Mouse (Mus musculus): ENCODE results near the gene Ptgfrn. TPM values are rescaled to one million over a fixed set of nuclear protein-coding genes. Genes with fewer than 3 reads are reported as not detected.

Ptgfrn gene
- total and polyA plus RNA-seq, 3 experiments, result not detected

- Histone ChIP-seq H3K9me3 (replicated peaks; ENCODE audit: insufficient read depth, low read length) (no peaks in the 10 kb centered on the region), H3K4me1 (ENCODE audit: control insufficient read depth in 1 of 2, insufficient read depth in 2 of 2, low read length in 2 of 2) (no peaks in the 10 kb centered on the region), H3K4me3 (ENCODE audit: control insufficient read depth in 1 of 2, insufficient read depth in 1 of 2, low read depth in 2 of 2, low read length in 2 of 2) (no peak overlapping the region), H3K9ac (ENCODE audit: control insufficient read depth, low read depth, low read length, poor library complexity, severe bottlenecking) (no peak overlapping the region), H3K79me2 (ENCODE audit: control insufficient read depth, insufficient read depth, low read length, poor library complexity) (no peaks in the 10 kb centered on the region), H3K27ac (ENCODE audit: control insufficient read depth, low read depth, low read length) (no peak overlapping the region), H3K27me3 (ENCODE audit: control insufficient read depth in 1 of 2, insufficient read depth in 2 of 2, low read length in 2 of 2) (no peaks in the 10 kb centered on the region), H3K36me3 (ENCODE audit: control insufficient read depth in 1 of 2, insufficient read depth in 2 of 2, low read length in 2 of 2) (no peaks in the 10 kb centered on the region)
- TF ChIP-seq USF2 (IDR thresholded peaks at IDR 0.05; ENCODE audit: borderline replicate concordance in 1 of 2, insufficient read depth in 1 of 2, low read depth in 1 of 2, low read length in 2 of 2) (no peak), MYC (IDR thresholded peaks at IDR 0.05; ENCODE audit: low read depth, low read length) (no peak), ZMIZ1 (IDR thresholded peaks at IDR 0.05; ENCODE audit: low read depth, low read length) (no peak), NELFE (IDR thresholded peaks at IDR 0.05; ENCODE audit: low read depth, low read length) (no peak), CHD2 (IDR thresholded peaks at IDR 0.05; ENCODE audit: low read length) (no peak), UBTF (IDR thresholded peaks at IDR 0.05; ENCODE audit: borderline replicate concordance, insufficient read depth, low read depth, low read length) (no peak), E2F4 (IDR thresholded peaks at IDR 0.05; ENCODE audit: borderline replicate concordance, low read depth, low read length) (no peak), MAZ (IDR thresholded peaks at IDR 0.05; ENCODE audit: low read depth, low read length) (no peak), GATA1 (IDR thresholded peaks at IDR 0.05; ENCODE audit: low read depth, low read length) (no peak), MXI1 (IDR thresholded peaks at IDR 0.05; ENCODE audit: low read depth, low read length) (no peak), GABPA (IDR thresholded peaks at IDR 0.05; ENCODE audit: low read depth, low read length) (no peak), TCF12 (IDR thresholded peaks at IDR 0.05; ENCODE audit: low read depth, low read length) (no peak), TAL1 (IDR thresholded peaks at IDR 0.05; ENCODE audit: low read length) (no peak), MEF2A (IDR thresholded peaks at IDR 0.05; ENCODE audit: extremely low read depth, insufficient replicate concordance, low read depth, low read length, poor library complexity, severe bottlenecking) (no peak), ZC3H11A (IDR thresholded peaks at IDR 0.05; ENCODE audit: low read depth, low read length) (no peak), MAX (IDR thresholded peaks at IDR 0.05; ENCODE audit: low read length) (no peak), CTCF (IDR thresholded peaks at IDR 0.05 in 2 of 3, conservative IDR thresholded peaks at IDR 0.05 in 1 of 3; ENCODE audit: control insufficient read depth in 1 of 3, insufficient read depth in 1 of 3, low read depth in 2 of 3, low read length in 3 of 3, poor library complexity in 1 of 3, severe bottlenecking in 1 of 3) (no peak), POLR2AphosphoS2 (IDR thresholded peaks at IDR 0.05; ENCODE audit: low read length) (no peak), SIN3A (IDR thresholded peaks at IDR 0.05; ENCODE audit: low read length) (no peak)
- DNase-seq (ENCODE audit: low read depth, low spot score), result no peak
Measured at GRCm38 (mm10) chr3:101061865-101062585, 48.1 kb downstream of the Ptgfrn start.

- no peaks in the 10 kb centered on the region for H3K27me3 ChIP-seq (ENCODE audit: control insufficient read depth in 1 of 2, insufficient read depth in 2 of 2, low read length in 2 of 2)
- no peaks in the 10 kb centered on the region for H3K4me1 ChIP-seq (ENCODE audit: control insufficient read depth in 1 of 2, insufficient read depth in 2 of 2, low read length in 2 of 2)
- TF ChIP-seq SMC3 (IDR thresholded peaks at IDR 0.05; ENCODE audit: low read depth, low read length) (no peak), MYC (IDR thresholded peaks at IDR 0.05; ENCODE audit: low read depth, low read length) (no peak), POLR2AphosphoS5 (IDR thresholded peaks at IDR 0.05; ENCODE audit: borderline replicate concordance, low read depth, low read length) (no peak), TCF12 (IDR thresholded peaks at IDR 0.05; ENCODE audit: low read depth, low read length) (no peak), POLR2AphosphoS2 (IDR thresholded peaks at IDR 0.05; ENCODE audit: low read length) (no peak), BHLHE40 (IDR thresholded peaks at IDR 0.05; ENCODE audit: borderline replicate concordance, low read depth, low read length) (no peak), CHD1 (IDR thresholded peaks at IDR 0.05; ENCODE audit: low read depth, low read length) (no peak), KAT2A (conservative IDR thresholded peaks at IDR 0.05; ENCODE audit: low read depth, low read length) (no peak), MYB (IDR thresholded peaks at IDR 0.05; ENCODE audit: low read depth, low read length) (no peak), CTCF (IDR thresholded peaks at IDR 0.05 in 2 of 3, conservative IDR thresholded peaks at IDR 0.05 in 1 of 3; ENCODE audit: control insufficient read depth in 1 of 3, insufficient read depth in 1 of 3, low read depth in 2 of 3, low read length in 3 of 3, poor library complexity in 1 of 3, severe bottlenecking in 1 of 3) (no peak), TBP (IDR thresholded peaks at IDR 0.05; ENCODE audit: low read depth, low read length) (no peak), USF2 (IDR thresholded peaks at IDR 0.05; ENCODE audit: borderline replicate concordance in 1 of 2, insufficient read depth in 1 of 2, low read depth in 1 of 2, low read length in 2 of 2) (no peak), NELFE (IDR thresholded peaks at IDR 0.05; ENCODE audit: low read depth, low read length) (no peak), ZKSCAN1 (IDR thresholded peaks at IDR 0.05; ENCODE audit: low read depth, low read length) (no peak), ELF1 (IDR thresholded peaks at IDR 0.05; ENCODE audit: low read depth, low read length) (no peak)
- no peaks in the 10 kb centered on the region for H3K9me3 ChIP-seq (replicated peaks; ENCODE audit: insufficient read depth, low read length)
- H3K4me3 ChIP-seq (ENCODE audit: control insufficient read depth in 1 of 2, insufficient read depth in 1 of 2, low read depth in 2 of 2, low read length in 2 of 2), result no peak overlapping the region
- H3K9ac ChIP-seq (ENCODE audit: control insufficient read depth, low read depth, low read length, poor library complexity, severe bottlenecking), result no peak overlapping the region
- H3K27ac ChIP-seq (ENCODE audit: control insufficient read depth, low read depth, low read length), result no peak overlapping the region
- no peaks in the 10 kb centered on the region for H3K79me2 ChIP-seq (ENCODE audit: control insufficient read depth, insufficient read depth, low read length, poor library complexity)
- no peak for DNase-seq (ENCODE audit: low read depth, low spot score)
- H3K36me3 ChIP-seq (ENCODE audit: control insufficient read depth in 1 of 2, insufficient read depth in 2 of 2, low read length in 2 of 2), result no peaks in the 10 kb centered on the region
Measured at GRCm38 (mm10) chr3:101059214-101059613, 50.9 kb downstream of the Ptgfrn start.
